In the genomic region with DNA sequence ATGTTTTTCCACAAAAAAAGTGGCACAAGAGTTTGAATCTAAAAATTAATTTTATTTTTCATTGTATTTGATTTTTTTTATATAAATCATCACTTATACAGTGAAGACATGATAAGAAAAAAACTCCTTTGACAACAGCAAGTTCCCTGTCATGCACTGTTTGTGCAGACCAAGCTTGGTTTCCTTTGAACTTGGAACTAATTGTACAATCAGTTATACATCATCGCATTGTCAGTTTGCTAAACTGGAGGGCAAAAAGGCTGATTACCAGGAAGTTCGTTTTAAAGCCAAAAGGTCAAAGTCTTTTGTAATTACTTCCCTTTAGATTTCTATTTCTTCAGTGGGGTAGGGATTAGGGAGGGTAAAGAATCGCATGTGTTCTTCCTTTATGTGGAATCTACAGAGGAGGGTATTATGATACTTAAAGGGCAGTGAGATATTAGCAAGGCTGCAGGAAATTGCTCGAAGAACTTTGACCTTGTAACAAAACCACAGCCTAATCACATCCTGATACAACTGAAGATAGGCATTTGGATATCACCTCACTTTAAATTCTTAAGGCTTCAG, we compare ENCODE assay signal across 15 mouse cellular contexts. TPM values are rescaled to one million over a fixed set of nuclear protein-coding genes. Genes with fewer than 3 reads are reported as not detected.
"Had no signal": no experiment of that assay in that cellular context is flagged by ENCODE, and none has a peak within 500 bp of the region (broad histone marks: within the 10 kb centered on the region; RNA-seq: fewer than 3 reads in every experiment).

No protein-coding gene starts in this region.

- H3K9ac ChIP-seq: kidney, embryonic 15.5 days; liver, embryonic 15.5 days; midbrain, embryonic 13.5 days; neural tube, embryonic 15.5 days had no signal

- H3K27ac ChIP-seq: kidney, embryonic 15.5 days; limb, embryonic 10.5 days; liver, embryonic 15.5 days; macrophage; midbrain, embryonic 13.5 days; neural tube, embryonic 15.5 days had no signal

- H3K4me3 ChIP-seq: kidney, embryonic 15.5 days; limb, embryonic 10.5 days; liver, embryonic 15.5 days; megakaryocyte, embryonic 14.5 days; midbrain, embryonic 13.5 days; myocyte; neural tube, embryonic 15.5 days had no signal

- H3K4me2 ChIP-seq: kidney, embryonic 15.5 days; liver, embryonic 11.5 days; liver, embryonic 15.5 days; midbrain, embryonic 13.5 days; neural tube, embryonic 15.5 days had no signal

- ATAC-seq: lung, postnatal 0 days; midbrain, embryonic 13.5 days had no signal

- H3K36me3 ChIP-seq: kidney, embryonic 15.5 days; limb, embryonic 10.5 days; liver, embryonic 15.5 days; midbrain, embryonic 13.5 days; neural tube, embryonic 15.5 days had no signal

- DNase-seq: kidney, adult 2 months; kidney, postnatal 14 days; lung, adult 2 months; right cerebral cortex, postnatal 14 days; thymus, postnatal 36 days had no signal

- H3K9me3 ChIP-seq: kidney, embryonic 15.5 days; limb, embryonic 10.5 days; liver, embryonic 15.5 days; megakaryocyte, embryonic 14.5 days; midbrain, embryonic 13.5 days; neural tube, embryonic 15.5 days had no signal

- H3K4me1 ChIP-seq: kidney, embryonic 15.5 days; liver, embryonic 15.5 days; megakaryocyte, embryonic 14.5 days; neural tube, embryonic 15.5 days had no signal

- H3K27me3 ChIP-seq: kidney, embryonic 15.5 days; liver, embryonic 15.5 days; megakaryocyte, embryonic 14.5 days; midbrain, embryonic 13.5 days; neural tube, embryonic 15.5 days had no signal

RNA-seq across cellular contexts. Expression of a gene that starts 26.5 kb away (rescaled TPM):
- polyA plus RNA-seq: macrophage had no signal
